Mouse (Mus musculus) MEL (cell line): ENCODE measurements at regions not wholly inside any gene's neighbourhood (a gene's known extent, or its start where the extent isn't known, plus 50 kb on each side); places are given as distances from the start of the nearest gene placed in this dataset.

Experiments used
- CTCF ChIP-seq, 3 experiments: IDR thresholded peaks in 2 of 3; conservative IDR thresholded peaks in 1 of 3; 2 replicates each; pipeline ENCODE4 v1.5.1; 2011 to 2012; ENCODE audit warnings: low read length in 3 of 3, low read depth in 2 of 3, mild to moderate bottlenecking in 2 of 3, improper control_type of control experiment in 1 of 3, inconsistent platforms in 1 of 3, mixed read lengths in 1 of 3, moderate library complexity in 1 of 3; ENCODE audit not compliant: control insufficient read depth in 1 of 3, insufficient read depth in 1 of 3, poor library complexity in 1 of 3, severe bottlenecking in 1 of 3
- E2F4 ChIP-seq: IDR thresholded peaks from 2 replicates; pipeline ENCODE4 v1.6.1; 2011; ENCODE audit warnings: low read depth, low read length, improper control_type of control experiment, borderline replicate concordance
- ELF1 ChIP-seq: IDR thresholded peaks from 2 replicates; pipeline ENCODE4 v1.6.1; 2014; ENCODE audit warnings: low read depth, mild to moderate bottlenecking, inconsistent platforms, low read length, improper control_type of control experiment, moderate library complexity
- EP300 ChIP-seq, 2 experiments: IDR thresholded peaks; 2 replicates each; pipeline ENCODE4 v1.6.1; 2011; ENCODE audit warnings: improper control_type of control experiment in 2 of 2, low read length in 2 of 2, low read depth in 1 of 2, mild to moderate bottlenecking in 1 of 2
- ETS1 ChIP-seq: IDR thresholded peaks from 2 replicates; pipeline ENCODE4 v1.6.1; 2012; ENCODE audit warnings: low read depth, mild to moderate bottlenecking, inconsistent platforms, low read length, improper control_type of control experiment, moderate library complexity
- MAFK ChIP-seq: IDR thresholded peaks from 2 replicates; pipeline ENCODE4 v1.6.1; 2011; ENCODE audit warnings: low read depth, mild to moderate bottlenecking, low read length, improper control_type of control experiment, borderline replicate concordance
- MYC ChIP-seq: IDR thresholded peaks from 2 replicates; pipeline ENCODE4 v1.6.1; 2011; ENCODE audit warnings: low read depth, mild to moderate bottlenecking, low read length, improper control_type of control experiment, moderate library complexity
- NRF1 ChIP-seq: IDR thresholded peaks from 2 replicates; pipeline ENCODE4 v1.6.1; 2014; ENCODE audit warnings: low read depth, mild to moderate bottlenecking, inconsistent platforms, low read length, improper control_type of control experiment, moderate library complexity; ENCODE audit not compliant: poor library complexity, insufficient read depth, severe bottlenecking
- POLR2A ChIP-seq, 2 experiments: IDR thresholded peaks; 2 replicates each; pipeline ENCODE4 v1.6.1; 2011 to 2012; ENCODE audit warnings: low read length in 2 of 2, mild to moderate bottlenecking in 2 of 2, control low read depth in 1 of 2, improper control_type of control experiment in 1 of 2, low read depth in 1 of 2, moderate library complexity in 1 of 2; ENCODE audit not compliant: control insufficient read depth in 1 of 2, insufficient read depth in 1 of 2, poor library complexity in 1 of 2
- RCOR1 ChIP-seq: IDR thresholded peaks from 2 replicates; pipeline ENCODE4 v1.6.1; 2012; ENCODE audit warnings: low read depth, mild to moderate bottlenecking, inconsistent platforms, low read length, improper control_type of control experiment
- UBTF ChIP-seq: IDR thresholded peaks from 2 replicates; pipeline ENCODE4 v1.6.1; 2012; ENCODE audit warnings: low read depth, mild to moderate bottlenecking, inconsistent platforms, low read length, improper control_type of control experiment, moderate library complexity, borderline replicate concordance; ENCODE audit not compliant: insufficient read depth
- USF2 ChIP-seq, 2 experiments: IDR thresholded peaks; 2 replicates each; pipeline ENCODE4 v1.6.1; 2011 to 2012; ENCODE audit warnings: improper control_type of control experiment in 2 of 2, low read length in 2 of 2, borderline replicate concordance in 1 of 2, inconsistent platforms in 1 of 2, low read depth in 1 of 2, mild to moderate bottlenecking in 1 of 2; ENCODE audit not compliant: insufficient read depth in 1 of 2

DNA sequence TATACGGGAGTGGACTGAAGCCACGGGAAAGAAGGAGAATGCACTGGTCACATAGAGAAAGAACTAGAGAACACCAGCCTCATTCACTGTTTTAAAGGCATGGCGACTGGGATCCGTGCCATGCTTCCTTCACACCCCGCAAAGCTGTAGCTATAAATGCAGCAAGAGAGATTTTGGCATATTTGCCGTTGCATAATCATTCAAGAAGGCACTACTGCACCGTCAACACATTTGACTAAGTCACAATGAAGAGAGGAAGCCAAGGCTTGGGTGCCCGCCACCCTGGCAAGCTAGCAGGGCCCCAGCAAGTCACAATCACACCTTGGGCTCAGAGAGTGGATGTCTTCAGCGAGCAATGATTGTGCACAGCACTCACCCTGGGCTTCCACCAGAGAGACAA is 167.1 kb downstream of the Dhx15 start:
- TF ChIP-seq POLR2A (IDR thresholded peaks at IDR 0.05; ENCODE audit: control insufficient read depth in 1 of 2, insufficient read depth in 1 of 2, low read depth in 1 of 2, low read length in 2 of 2, poor library complexity in 1 of 2) (no peak), UBTF (no peak), CTCF (IDR thresholded peaks at IDR 0.05 in 2 of 3, conservative IDR thresholded peaks at IDR 0.05 in 1 of 3; ENCODE audit: control insufficient read depth in 1 of 3, insufficient read depth in 1 of 3, low read depth in 2 of 3, low read length in 3 of 3, poor library complexity in 1 of 3, severe bottlenecking in 1 of 3) (no peak), ELF1 (no peak), MYC (no peak), RCOR1 (no peak), ETS1 (no peak), USF2 (IDR thresholded peaks at IDR 0.05; ENCODE audit: borderline replicate concordance in 1 of 2, insufficient read depth in 1 of 2, low read depth in 1 of 2, low read length in 2 of 2) (no peak), EP300 (IDR thresholded peaks at IDR 0.05; ENCODE audit: low read depth in 1 of 2, low read length in 2 of 2) (no peak), E2F4 (no peak), MAFK (no peak), NRF1 (no peak)
